Mouse (Mus musculus): ENCODE data around the gene Sugct. TPM values are rescaled to one million over a fixed set of nuclear protein-coding genes. Genes with fewer than 3 reads are reported as not detected.

The Sugct gene
- polyA plus RNA-seq (2012; rRNA removed), result 1.1 and 1.5 TPM in 2 replicates

DNA sequence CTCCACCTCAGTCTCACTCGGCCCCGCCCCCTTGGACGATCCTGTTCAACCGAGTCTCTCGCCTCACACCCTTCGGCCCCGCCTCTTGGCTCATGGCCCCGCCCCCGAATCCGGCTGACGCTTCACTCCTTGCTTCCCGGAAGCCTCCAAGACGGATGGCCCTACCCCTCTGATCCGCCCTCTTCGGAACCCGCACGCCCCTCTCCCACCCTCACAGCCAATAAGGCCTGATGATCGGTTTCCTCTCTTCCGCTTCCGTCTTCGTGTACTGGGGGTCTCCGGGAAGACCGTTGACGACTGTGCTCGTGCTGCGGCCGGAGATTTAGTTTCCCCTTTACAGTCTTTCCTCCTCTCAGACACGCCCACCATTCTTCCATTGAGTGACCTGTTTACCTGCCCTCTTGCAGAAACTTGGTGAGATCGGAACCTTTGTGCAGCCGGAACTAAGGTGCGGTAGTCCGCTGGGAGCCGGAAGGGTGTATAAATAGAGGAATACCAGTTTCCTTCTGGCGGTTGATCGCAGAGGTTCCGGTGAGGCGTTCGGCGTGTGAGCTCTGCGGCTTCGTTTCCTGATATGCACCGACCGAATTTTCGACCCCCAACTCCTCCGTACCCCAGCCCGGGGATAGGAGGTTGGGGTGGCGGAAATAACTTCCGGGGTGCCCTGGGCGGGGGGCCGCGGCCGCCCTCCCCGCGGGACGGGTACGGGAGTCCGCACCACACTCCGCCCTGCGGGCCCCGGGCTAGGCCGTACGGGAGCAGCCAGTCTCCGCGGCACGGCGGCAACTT is at the start of gene Sugct, which contains the start of gene Mplkip:
Sugct (minus strand) TSS at position 643 of the 789 bp plus-strand sequence.
Mplkip (plus strand) TSS at position 282 of the 789 bp plus-strand sequence.

Other genes starting within 250 kb of the Sugct start
- gene Mplkip, start 361 bp downstream of the Sugct start, polyA plus RNA-seq (2012; rRNA removed), result 16.3 and 23.5 TPM in 2 replicates
- 71.1 and 118 TPM in 2 replicates for gene Cdk13, start 109.5 kb upstream of the Sugct start, polyA plus RNA-seq (2012; rRNA removed)
- 11.2 and 13.8 TPM in 2 replicates for gene Rala, start 248.7 kb upstream of the Sugct start, polyA plus RNA-seq (2012; rRNA removed)

All from ovary, adult 2 months (tissue).